In the genomic region with DNA sequence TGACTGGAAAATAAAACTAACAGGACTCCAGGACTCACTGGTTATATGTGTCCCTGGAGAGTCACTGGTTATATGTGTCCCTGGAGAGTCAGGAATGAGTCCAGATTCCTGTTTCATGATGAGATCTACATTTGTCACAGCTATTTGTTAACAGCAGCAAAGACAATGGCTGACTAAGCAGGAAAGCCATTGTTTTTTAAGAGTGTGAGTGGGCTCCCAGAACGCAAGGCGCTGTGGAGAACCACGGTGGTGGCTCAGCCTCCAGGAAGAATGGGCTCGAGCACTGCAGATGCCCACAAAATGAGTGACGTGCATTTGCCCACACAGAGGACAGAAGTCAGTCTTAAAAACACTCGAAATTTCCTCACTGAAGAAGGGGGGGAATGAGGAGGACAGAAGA, we compare ENCODE assay signal across 18 mouse cellular contexts. TPM values are rescaled to one million over a fixed set of nuclear protein-coding genes. Genes with fewer than 3 reads are reported as not detected.
A peak's percentile ranks its signal among the peaks of the same experiment; 100 is the strongest.
DNase-seq lines count a peak whose midpoint lies in the region; ATAC-seq and TF ChIP-seq lines count a peak whose summit lies in the region.
"Had no signal": no experiment of that assay in that cellular context is flagged by ENCODE, and none has a peak within 500 bp of the region (broad histone marks: within the 10 kb centered on the region; RNA-seq: fewer than 3 reads in every experiment).

No protein-coding gene starts in this region.

- H3K36me3 ChIP-seq in kidney, adult 2 months (ENCODE audit: control insufficient read depth, insufficient read depth, low read length) = no peaks in the 10 kb centered on the region
- no peaks in the 10 kb centered on the region for H3K36me3 ChIP-seq in neural tube, embryonic 13.5 days
- H3K36me3 ChIP-seq in neural tube, embryonic 15.5 days = no peaks in the 10 kb centered on the region
- H3K36me3 ChIP-seq in myocyte (ENCODE audit: control insufficient read depth, insufficient read depth) = no peaks in the 10 kb centered on the region
- H3K36me3 ChIP-seq: embryonic facial prominence, embryonic 15.5 days; midbrain, embryonic 13.5 days had no signal

- no peaks in the 10 kb centered on the region for H3K27me3 ChIP-seq in kidney, adult 2 months (replicated peaks; ENCODE audit: control insufficient read depth, insufficient read depth, low read length)
- no peaks in the 10 kb centered on the region for H3K27me3 ChIP-seq in neural tube, embryonic 13.5 days
- no peaks in the 10 kb centered on the region for H3K27me3 ChIP-seq in neural tube, embryonic 15.5 days (replicated peaks)
- no peaks in the 10 kb centered on the region for H3K27me3 ChIP-seq in myocyte (ENCODE audit: control insufficient read depth, insufficient read depth, insufficient read length)
- H3K27me3 ChIP-seq: embryonic facial prominence, embryonic 15.5 days; midbrain, embryonic 13.5 days; Patski had no signal

- no peaks in the 10 kb centered on the region for H3K9me3 ChIP-seq in neural tube, embryonic 13.5 days
- H3K9me3 ChIP-seq in neural tube, embryonic 15.5 days (replicated peaks) = no peaks in the 10 kb centered on the region
- H3K9me3 ChIP-seq: embryonic facial prominence, embryonic 15.5 days; midbrain, embryonic 13.5 days had no signal

- no peak overlapping the region for H3K4me2 ChIP-seq in neural tube, embryonic 13.5 days
- no peak overlapping the region for H3K4me2 ChIP-seq in neural tube, embryonic 15.5 days
- peak overlapping the region; percentile 60 for H3K4me2 ChIP-seq in myocyte (ENCODE audit: low read depth)
- H3K4me2 ChIP-seq: embryonic facial prominence, embryonic 15.5 days; hindbrain, embryonic 14.5 days; midbrain, embryonic 13.5 days had no signal

- WGBS in kidney, adult 2 months = 46% methylated on average over 6 of the region's 6 CpGs
- WGBS in neural tube, embryonic 13.5 days = 52% methylated on average over 6 of the region's 6 CpGs
- WGBS in neural tube, embryonic 15.5 days = 46% methylated on average over 6 of the region's 6 CpGs

- H3K27ac ChIP-seq in kidney, adult 2 months (ENCODE audit: insufficient read depth, low read depth, low read length) = no peak overlapping the region
- 0 out of 2 replicates have a peak overlapping the region, but pooled peaks have one; percentile 42 for H3K27ac ChIP-seq in neural tube, embryonic 13.5 days (replicated peaks)
- no peak overlapping the region for H3K27ac ChIP-seq in neural tube, embryonic 15.5 days (replicated peaks)
- H3K27ac ChIP-seq: embryonic facial prominence, embryonic 15.5 days; hindbrain, embryonic 14.5 days; midbrain, embryonic 13.5 days had no signal

- no peaks in the 10 kb centered on the region for H3K79me2 ChIP-seq in myocyte (ENCODE audit: control insufficient read depth, insufficient read depth)

- H3K4me3 ChIP-seq in kidney, adult 2 months (ENCODE audit: insufficient read depth, low read depth, low read length) = no peak overlapping the region
- H3K4me3 ChIP-seq in neural tube, embryonic 13.5 days = no peak overlapping the region
- H3K4me3 ChIP-seq in neural tube, embryonic 15.5 days (replicated peaks) = no peak overlapping the region
- H3K4me3 ChIP-seq in myocyte = no peak overlapping the region
- H3K4me3 ChIP-seq: embryonic facial prominence, embryonic 15.5 days; midbrain, embryonic 13.5 days had no signal

- peak; percentile 20; the same call in 1 of the 2 replicates for ATAC-seq in frontal cortex, adult (ENCODE audit: low TSS enrichment)
- peak; percentile 65 for ATAC-seq in neural tube, embryonic 13.5 days (ENCODE audit: low read depth)
- ATAC-seq in neural tube, embryonic 15.5 days (ENCODE audit: low FRiP score) = no peak; the same call in 1 of the 2 replicates
- ATAC-seq: forebrain, embryonic 16.5 days; liver, postnatal 0 days; midbrain, embryonic 13.5 days; Patski had no signal

- no peaks in the 10 kb centered on the region for H3K4me1 ChIP-seq in kidney, adult 2 months (ENCODE audit: control insufficient read depth, insufficient read depth, low read length)
- H3K4me1 ChIP-seq in neural tube, embryonic 13.5 days (replicated peaks) = no peaks in the 10 kb centered on the region
- no peaks in the 10 kb centered on the region for H3K4me1 ChIP-seq in neural tube, embryonic 15.5 days
- H3K4me1 ChIP-seq: embryonic facial prominence, embryonic 15.5 days; midbrain, embryonic 13.5 days had no signal

- no peak overlapping the region for H3ac ChIP-seq in myocyte (ENCODE audit: control insufficient read depth, insufficient read length)

- TF ChIP-seq POLR2A in kidney, adult 2 months (IDR thresholded peaks at IDR 0.05; ENCODE audit: low read depth, low read length) = no peak
- TF ChIP-seq POLR2A in myocyte (IDR thresholded peaks at IDR 0.05; ENCODE audit: insufficient read length, low read depth) = no peak

- no peak for DNase-seq in frontal cortex, postnatal 14 days (ENCODE audit: low spot score in 2 of 2)
- DNase-seq in kidney, adult 2 months = peak; percentile 36
- no peak for DNase-seq in kidney, adult 11 months
- no peak for DNase-seq in right cerebral cortex, postnatal 4 days
- DNase-seq: adrenal gland, postnatal 36 days; cerebellum, adult 18-20 months; cerebellum, postnatal 25 days; kidney, postnatal 25 days; liver, postnatal 0 days had no signal

- no peak for TF ChIP-seq CTCF in kidney, adult 2 months (conservative IDR thresholded peaks at IDR 0.05; ENCODE audit: insufficient read depth, insufficient read length, low read depth, low read length)

- no peak overlapping the region for H3K9ac ChIP-seq in neural tube, embryonic 13.5 days
- H3K9ac ChIP-seq in neural tube, embryonic 15.5 days (replicated peaks) = no peak overlapping the region
- H3K9ac ChIP-seq: embryonic facial prominence, embryonic 15.5 days; hindbrain, embryonic 14.5 days; liver, postnatal 0 days; midbrain, embryonic 13.5 days had no signal

TF ChIP-seq in myocyte, 11 proteins besides CTCF, POLR2A, EP300 and RAD21:
- no peak for TF ChIP-seq CEBPB (IDR thresholded peaks at IDR 0.05; ENCODE audit: insufficient read depth, poor library complexity, severe bottlenecking)
TF ChIP-seq in myocyte: peak in this region for 0.

RNA-seq across cellular contexts. Expression of gene Ogt, which starts 19.5 kb away (rescaled TPM):
- polyA plus RNA-seq in kidney, adult 2 months (2012; rRNA removed) = 64.3 and 69.4 TPM in 2 replicates
- 180 and 215 TPM in 2 replicates for polyA plus RNA-seq in neural tube, embryonic 13.5 days (2015; fragmentation: Nextera tagmentation; extraction: Ambion mirVana)
- polyA plus RNA-seq in neural tube, embryonic 15.5 days (2015; fragmentation: Nextera tagmentation; extraction: Ambion mirVana) = 165 and 168 TPM in 2 replicates
- polyA plus RNA-seq in myocyte (2012; fragmentation: generic; extraction: Trizol) = 33.5 TPM
